Mouse (Mus musculus) spleen, postnatal 36 days (tissue): ENCODE data around the gene Tab1.
"Not testable (repeated sequence)": the region's sequence is repeated elsewhere in the genome, so short reads cannot be mapped to it uniquely, and the experiment has no call there.

Source experiments
- DNase-seq, 2 experiments: peaks; one replicate each; pipeline ENCODE4 v3.0.0; 2022; ENCODE audit warnings: low spot score in 2 of 2, mixed read lengths in 1 of 2

Gene Tab1

DNA sequence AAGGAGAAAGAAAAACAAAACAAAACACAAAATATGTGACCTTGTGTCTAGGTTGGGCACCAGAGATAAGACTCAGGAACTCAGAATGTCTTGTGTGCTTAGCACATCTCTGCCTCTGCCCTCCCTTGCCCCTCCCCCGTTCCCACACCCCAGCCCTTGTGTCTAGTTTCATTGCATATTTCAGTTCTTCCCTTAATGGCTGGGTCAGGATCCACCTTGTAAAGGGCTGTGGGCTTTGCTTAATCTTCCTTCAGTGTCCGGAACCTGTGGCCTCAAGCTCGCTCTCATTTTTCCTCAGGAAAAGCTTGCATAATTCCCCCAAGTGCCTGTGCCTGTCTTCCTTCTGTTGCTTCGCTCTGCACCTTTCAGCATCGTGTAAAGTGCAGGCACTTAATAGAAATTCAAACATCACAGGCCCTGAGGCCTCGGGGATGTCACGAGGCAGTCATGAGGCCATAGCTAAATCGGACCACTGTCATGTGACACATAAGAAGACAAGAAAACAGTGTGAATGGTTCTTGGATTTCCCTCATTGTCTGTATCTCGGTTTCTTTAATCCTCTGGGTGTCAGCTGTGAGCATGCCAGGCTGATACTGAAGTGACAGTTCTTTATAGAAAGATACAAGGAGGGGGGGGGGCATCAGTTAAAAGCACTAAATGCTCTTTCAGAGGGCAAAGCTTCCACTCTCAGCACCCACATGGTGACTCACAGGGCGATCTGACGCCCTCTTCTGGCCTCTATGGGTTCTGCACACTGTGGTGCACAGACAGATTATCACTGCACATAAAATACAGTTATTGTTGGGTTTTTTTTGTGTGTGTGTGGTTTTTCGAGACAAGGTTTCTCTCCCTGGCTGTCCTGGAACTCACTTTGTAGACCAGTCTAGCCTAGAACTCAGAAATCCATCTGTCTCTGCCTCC, 27.2 kb upstream of the Tab1 start:
- no peak for DNase-seq

DNA sequence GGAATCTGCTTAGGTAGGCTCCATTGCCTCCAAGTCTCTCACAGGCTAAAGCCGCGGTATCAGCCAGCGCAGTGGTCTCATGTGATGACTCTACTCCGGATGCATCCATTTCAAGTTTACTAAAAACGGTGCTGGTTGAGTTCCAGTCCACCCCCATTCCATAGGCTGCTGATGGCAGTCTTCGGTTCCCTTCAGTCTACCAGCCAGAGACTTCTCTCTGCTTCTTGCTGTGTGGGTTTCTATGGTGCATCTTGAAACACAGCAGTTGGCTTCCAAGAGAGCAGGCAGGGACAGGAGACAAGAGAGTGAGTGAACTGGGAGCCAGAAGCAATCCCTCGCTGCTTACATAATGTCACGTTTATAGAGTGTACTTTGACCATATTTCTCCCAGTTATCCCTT, 25.8 kb upstream of the Tab1 start:
- DNase-seq: no peak

- no peak for DNase-seq
Measured at GRCm38 (mm10) chr15:80107575-80107974, 25.4 kb upstream of the Tab1 start.

DNA sequence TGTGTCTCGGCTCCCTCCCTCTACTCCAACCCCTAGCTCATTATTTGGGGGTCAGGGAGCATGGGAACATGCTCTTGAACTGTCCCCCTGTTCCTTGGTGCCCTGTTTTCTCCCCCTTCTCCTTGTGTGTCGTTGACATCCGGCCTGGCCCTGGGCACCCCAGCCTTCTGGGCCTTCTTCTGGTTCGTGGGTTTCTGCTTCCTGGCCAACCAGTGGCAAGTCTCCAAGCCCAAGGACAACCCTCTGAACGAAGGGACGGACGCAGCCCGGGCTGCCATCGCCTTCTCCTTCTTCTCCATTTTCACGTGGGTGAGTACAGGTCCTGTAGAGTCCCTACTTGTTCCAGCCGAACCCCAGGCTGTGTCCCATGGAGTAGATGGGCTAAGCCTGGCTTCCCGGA, 21.5 kb upstream of the Tab1 start:
- no peak for DNase-seq

GRCm38 (mm10) chr15:80112499-80112898, 20.4 kb upstream of the Tab1 start:
- no peak for DNase-seq

- DNase-seq: no peak
Measured at GRCm38 (mm10) chr15:80114414-80114813, 18.5 kb upstream of the Tab1 start.

GRCm38 (mm10) chr15:80115256-80115655, 17.7 kb upstream of the Tab1 start:
- no peak for DNase-seq

DNA sequence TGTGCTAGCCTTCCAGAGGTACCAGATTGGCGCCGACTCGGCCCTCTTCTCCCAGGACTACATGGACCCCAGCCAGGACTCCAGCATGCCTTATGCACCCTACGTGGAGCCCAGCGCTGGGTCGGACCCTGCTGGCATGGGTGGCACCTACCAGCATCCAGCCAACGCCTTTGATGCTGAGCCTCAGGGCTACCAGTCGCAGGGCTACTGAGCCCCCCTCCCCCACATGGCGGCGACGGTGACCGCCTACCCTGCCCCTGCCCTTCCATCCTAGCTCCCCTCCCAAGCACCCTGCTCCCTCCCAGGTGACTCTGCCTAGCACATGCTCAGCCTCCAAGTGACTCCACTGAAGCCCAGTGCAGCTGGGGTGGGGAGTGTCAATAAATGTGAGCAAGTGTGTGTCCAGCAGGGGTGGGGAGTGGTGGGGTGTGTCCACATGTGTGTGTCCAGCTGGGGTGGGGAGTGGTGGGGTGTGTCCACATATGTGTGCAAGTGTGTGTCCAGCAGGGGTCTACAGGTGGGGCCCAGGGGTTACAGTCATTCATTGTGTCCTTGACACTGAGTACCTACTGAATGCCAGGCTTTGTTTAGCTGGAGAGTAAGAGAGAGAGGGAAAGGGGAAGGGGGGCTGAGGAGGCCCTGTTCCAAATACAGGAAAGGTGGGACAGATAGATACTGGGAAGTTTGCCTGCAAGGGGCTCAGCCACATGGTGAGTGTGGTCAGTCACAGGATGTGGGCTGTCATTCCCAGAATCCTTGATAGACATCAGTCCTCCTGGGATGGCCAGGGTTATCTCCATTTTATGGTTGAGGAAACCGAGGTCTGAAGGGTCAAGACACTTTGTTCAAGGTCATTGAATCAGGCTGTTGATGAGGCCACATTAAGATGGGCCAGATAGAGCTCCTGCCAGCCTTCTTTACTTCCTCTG, 16.8 kb upstream of the Tab1 start:
- DNase-seq: no peak

GRCm38 (mm10) chr15:80117154-80117553, 15.8 kb upstream of the Tab1 start:
- DNase-seq: no peak

- no peak for DNase-seq
Measured at GRCm38 (mm10) chr15:80119076-80119475, 13.9 kb upstream of the Tab1 start.

DNA sequence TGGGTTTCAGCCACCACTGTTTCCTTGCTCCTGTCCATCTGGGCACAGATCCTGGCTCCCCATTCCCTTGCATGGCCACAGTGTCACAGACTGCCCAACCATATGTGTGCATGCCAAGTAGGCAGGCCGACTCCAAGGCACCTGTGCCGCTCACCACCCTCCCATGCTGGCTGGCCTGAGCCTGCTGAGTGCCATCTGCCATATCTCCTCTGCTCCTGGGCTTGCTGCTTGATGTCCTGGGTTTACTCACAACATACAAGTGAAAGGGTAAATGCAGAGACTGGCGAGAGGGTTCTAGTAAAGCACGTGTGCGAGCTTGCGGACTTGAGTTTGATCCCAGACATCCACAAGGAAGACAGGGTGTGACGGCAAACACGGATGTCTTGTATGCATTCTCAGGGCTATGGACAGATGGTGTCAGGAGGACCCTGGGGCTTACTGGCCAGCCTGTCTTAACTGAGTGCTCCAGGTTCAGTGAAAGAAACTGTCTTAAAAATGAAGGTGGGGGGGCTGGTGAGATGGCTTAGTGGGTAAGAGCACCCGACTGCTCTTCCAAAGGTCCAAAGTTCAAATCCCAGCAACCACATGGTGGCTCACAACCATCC, 11.1 kb upstream of the Tab1 start:
- DNase-seq: no peak

GRCm38 (mm10) chr15:80122431-80122830, 10.5 kb upstream of the Tab1 start:
- not testable (repeated sequence) for DNase-seq

GRCm38 (mm10) chr15:80124651-80125050, 8.3 kb upstream of the Tab1 start:
- DNase-seq: no peak

DNA sequence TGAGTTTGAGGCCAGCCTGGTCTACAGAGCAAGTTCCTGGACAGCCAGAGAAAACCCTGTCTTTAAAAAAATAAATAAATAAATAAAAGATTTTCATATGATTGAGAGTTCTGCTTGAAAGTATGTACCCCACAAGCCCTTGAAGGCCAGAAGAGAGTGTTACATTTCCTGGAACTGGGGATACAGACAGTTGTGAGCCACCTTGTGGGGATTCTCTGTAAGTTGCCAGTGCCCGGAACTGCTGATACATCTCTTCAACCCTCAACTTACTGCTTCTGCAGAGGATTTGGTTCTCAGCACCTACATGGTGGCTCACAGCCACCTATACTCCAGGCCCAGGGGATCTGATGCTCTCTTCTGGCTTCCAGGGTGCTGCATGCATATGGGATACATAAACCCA, 5.7 kb upstream of the Tab1 start:
- no peak for DNase-seq

GRCm38 (mm10) chr15:80129982-80130381, 2.9 kb upstream of the Tab1 start:
- DNase-seq: no peak

DNA sequence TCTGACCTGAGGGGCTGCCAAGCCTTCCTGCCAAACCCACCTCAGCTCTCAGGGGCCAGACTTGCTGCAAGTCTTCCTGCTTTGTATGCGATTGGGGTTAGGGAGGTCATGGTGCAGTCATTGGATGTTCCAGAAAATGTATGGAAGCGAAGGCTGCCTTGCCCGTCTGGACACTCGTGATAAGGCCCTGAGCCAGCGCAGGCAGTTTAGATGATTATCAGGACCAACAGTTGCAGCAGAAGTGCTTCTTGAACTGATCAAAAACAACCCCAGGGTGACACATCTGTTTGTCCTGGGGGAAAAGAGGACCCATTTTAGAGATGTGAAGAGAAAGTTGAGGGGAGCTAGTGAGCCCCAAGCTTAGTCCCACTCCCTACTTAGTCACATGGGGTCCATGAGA, 2.2 kb upstream of the Tab1 start:
- peak; percentile 35 to 63 for DNase-seq

GRCm38 (mm10) chr15:80131421-80131820, 1.5 kb upstream of the Tab1 start:
- DNase-seq: no peak

DNA sequence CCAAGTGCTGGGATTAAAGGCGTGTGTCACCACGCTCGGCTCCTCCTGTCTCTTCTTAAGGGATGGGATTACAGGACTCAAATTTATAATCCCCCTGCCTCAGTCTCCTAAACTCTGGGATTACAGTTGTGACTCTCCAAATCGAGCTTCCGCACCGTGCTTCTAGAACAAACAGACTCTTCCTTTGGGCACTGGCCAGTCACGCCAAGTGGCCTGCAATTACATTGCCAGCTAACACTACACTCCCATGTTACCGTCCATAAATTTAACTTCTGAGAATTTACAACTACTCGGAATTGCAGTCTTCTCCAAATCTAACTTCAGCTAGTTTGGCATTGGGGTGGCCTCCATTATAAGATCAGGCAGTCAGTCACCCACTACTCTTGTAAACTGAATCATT, 475 bp upstream of the Tab1 start:
- no peak for DNase-seq

DNA sequence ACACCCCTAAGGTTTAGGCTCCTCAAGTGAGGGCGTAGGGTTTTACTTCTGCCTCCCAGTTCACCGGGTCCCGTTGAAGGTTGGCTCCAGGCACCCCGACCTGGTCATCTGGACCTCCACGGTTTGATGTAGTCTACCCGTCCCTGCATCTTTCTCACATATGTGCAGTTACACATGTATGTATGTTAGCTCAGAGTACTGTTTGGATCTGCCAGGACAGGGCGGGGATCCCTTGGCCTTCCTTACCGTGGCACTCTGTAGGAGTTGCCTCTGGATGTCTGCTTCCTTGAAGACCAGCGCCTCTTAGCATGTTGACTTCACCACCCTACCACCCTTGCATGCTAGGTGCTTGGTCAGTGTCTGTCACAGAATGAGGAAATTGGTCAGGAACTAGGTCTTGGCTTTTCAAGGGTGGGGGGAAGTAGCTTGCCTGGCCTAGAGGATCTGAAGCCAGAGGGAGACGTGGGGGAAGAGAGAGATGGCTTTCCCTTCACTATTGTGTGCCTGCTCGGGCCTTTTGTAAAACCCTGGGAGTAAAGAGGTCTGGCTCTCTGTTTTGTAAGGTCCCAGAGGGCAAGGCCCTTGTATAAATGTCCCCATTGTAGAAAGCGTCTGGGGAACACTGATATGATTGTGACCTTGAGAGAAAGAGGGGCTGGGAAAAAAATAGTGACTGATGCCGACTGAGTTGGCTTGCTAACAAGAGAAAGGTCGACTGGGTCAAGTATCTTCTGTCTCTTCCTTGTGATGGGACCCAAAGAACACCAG, 939 bp downstream of the Tab1 start:
- peak; percentile 27 to 44 for DNase-seq

DNA sequence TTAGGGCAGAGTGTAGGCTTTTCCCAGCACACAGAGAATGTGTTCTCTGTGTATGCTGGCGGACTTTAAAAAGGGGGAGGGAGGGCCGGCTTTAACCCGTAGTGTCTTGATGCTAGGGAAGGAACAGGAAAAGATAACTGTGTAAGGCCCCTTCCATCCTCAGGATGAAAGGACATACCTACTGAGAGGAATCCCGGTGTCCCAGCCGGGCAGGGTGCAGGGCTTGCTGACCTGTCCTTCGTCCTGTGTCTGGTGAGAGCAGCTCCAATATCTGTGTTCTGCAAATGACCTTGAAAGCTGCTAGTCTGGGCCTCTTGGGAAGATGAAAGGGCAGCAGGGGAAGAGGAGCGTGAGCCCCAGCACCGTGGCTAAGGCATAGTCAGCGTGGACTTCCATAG, 1.5 kb downstream of the Tab1 start:
- no peak for DNase-seq

DNA sequence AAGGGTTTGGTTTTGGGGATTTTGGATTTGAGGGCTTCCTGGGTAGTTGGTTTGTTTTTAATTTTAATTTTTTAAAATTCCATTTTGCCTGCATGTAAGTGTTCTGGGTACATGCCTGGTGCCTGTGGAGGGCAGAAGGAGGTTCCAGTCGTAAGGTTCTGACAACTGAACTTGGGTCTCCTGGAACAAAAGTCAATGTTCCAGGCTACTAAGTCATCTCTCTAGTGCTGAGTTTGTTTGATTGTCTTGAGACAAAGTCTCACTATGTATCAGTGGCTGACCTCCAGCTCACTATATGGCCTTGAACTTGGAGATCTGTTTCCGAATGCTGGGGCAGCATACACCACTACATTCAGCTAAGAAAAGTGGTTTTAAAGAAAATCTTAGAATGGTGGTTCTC, 2.6 kb downstream of the Tab1 start:
- DNase-seq: no peak
